Mouse (Mus musculus) megakaryocyte, embryonic 14.5 days (primary cell): ENCODE measurements around the gene 2010109A12Rik. TPM values are rescaled to one million over a fixed set of nuclear protein-coding genes. Genes with fewer than 3 reads are reported as not detected.

ENCODE experiments used
- H3K27me3 ChIP-seq: replicated peaks from 2 replicates; pipeline ENCODE3; 2012; ENCODE audit warnings: inconsistent platforms
- H3K36me3 ChIP-seq: replicated peaks from 2 replicates; pipeline ENCODE3; 2012; ENCODE audit warnings: low read length, inconsistent platforms, mixed read lengths
- H3K4me1 ChIP-seq: 2 replicates; pipeline ENCODE4 v1.6.1; 2012; ENCODE audit warnings: inconsistent platforms
- H3K4me3 ChIP-seq: replicated peaks from 2 replicates; pipeline ENCODE3; 2012; ENCODE audit warnings: moderate library complexity, mild to moderate bottlenecking, inconsistent platforms
- H3K9me3 ChIP-seq: 2 replicates; pipeline ENCODE4 v1.6.1; 2012; ENCODE audit warnings: inconsistent platforms
- FLI1 ChIP-seq: IDR thresholded peaks from 2 replicates; pipeline ENCODE4 v1.6.1; 2012; ENCODE audit warnings: low read length, inconsistent platforms, mixed read lengths
- GATA1 ChIP-seq: IDR thresholded peaks from 3 replicates; pipeline ENCODE4 v1.6.1; 2012; ENCODE audit warnings: mixed read lengths, low read length, inconsistent platforms, borderline replicate concordance
- polyA plus RNA-seq: library from polyadenylated mRNA; stranded (reverse); fragments of >175 nt; gene quantifications from 2 replicates; pipeline ENCODE4 v1.2.3, GENCODE M21; 2012; ENCODE audit warnings: low replicate concordance; ENCODE audit not compliant: insufficient read depth

The 2010109A12Rik gene
- polyA plus RNA-seq, 1 experiment, result 1.1 TPM

GRCm38 (mm10) chr5:93221661-93222060 is 15.3 kb downstream of the 2010109A12Rik start:
- H3K4me1 ChIP-seq, result peaks cover 30% of the 10 kb centered on the region
- H3K36me3 ChIP-seq, result no peaks in the 10 kb centered on the region
- peaks cover 9% of the 10 kb centered on the region for H3K27me3 ChIP-seq
- H3K4me3 ChIP-seq, result no peak overlapping the region
- H3K9me3 ChIP-seq, result no peaks in the 10 kb centered on the region
- TF ChIP-seq GATA1 (no peak), FLI1 (no peak)

GRCm38 (mm10) chr5:93224549-93224948 is 18.2 kb downstream of the 2010109A12Rik start:
- Histone ChIP-seq H3K4me1 (peaks cover 41% of the 10 kb centered on the region), H3K9me3 (no peaks in the 10 kb centered on the region), H3K27me3 (peaks cover 9% of the 10 kb centered on the region), H3K4me3 (no peak overlapping the region), H3K36me3 (no peaks in the 10 kb centered on the region)
- TF ChIP-seq GATA1, result no peak
- TF ChIP-seq FLI1, result no peak

GRCm38 (mm10) chr5:93227157-93227556 is 20.8 kb downstream of the 2010109A12Rik start:
- Histone ChIP-seq H3K9me3 (no peaks in the 10 kb centered on the region), H3K27me3 (peaks cover 9% of the 10 kb centered on the region), H3K4me3 (no peak overlapping the region), H3K36me3 (no peaks in the 10 kb centered on the region), H3K4me1 (peaks cover 62% of the 10 kb centered on the region)
- TF ChIP-seq FLI1 (no peak), GATA1 (no peak)

GRCm38 (mm10) chr5:93229527-93229926 is 23.2 kb downstream of the 2010109A12Rik start:
- TF ChIP-seq FLI1 (no peak), GATA1 (no peak)
- Histone ChIP-seq H3K27me3 (peaks cover 7% of the 10 kb centered on the region), H3K36me3 (no peaks in the 10 kb centered on the region)

GRCm38 (mm10) chr5:93231721-93232120 is 25.4 kb downstream of the 2010109A12Rik start:
- Histone ChIP-seq H3K4me1 (peaks cover 84% of the 10 kb centered on the region), H3K27me3 (no peaks in the 10 kb centered on the region), H3K9me3 (no peaks in the 10 kb centered on the region), H3K36me3 (no peaks in the 10 kb centered on the region), H3K4me3 (no peak overlapping the region)
- no peak for TF ChIP-seq GATA1
- TF ChIP-seq FLI1, result no peak

More at GRCm38 (mm10) chr5:93229527-93229926, 23.2 kb downstream of the 2010109A12Rik start:
- H3K4me1 ChIP-seq, result peaks cover 81% of the 10 kb centered on the region
- H3K4me3 ChIP-seq, result peak overlapping the region; percentile 14
- no peaks in the 10 kb centered on the region for H3K9me3 ChIP-seq

- Histone ChIP-seq H3K4me1 (peaks cover 74% of the 10 kb centered on the region), H3K27me3 (no peaks in the 10 kb centered on the region), H3K4me3 (no peak overlapping the region), H3K36me3 (no peaks in the 10 kb centered on the region), H3K9me3 (no peaks in the 10 kb centered on the region)
- TF ChIP-seq FLI1 (no peak), GATA1 (no peak)
Observed at GRCm38 (mm10) chr5:93232838-93233237, 26.5 kb downstream of the 2010109A12Rik start.

- Histone ChIP-seq H3K9me3 (no peaks in the 10 kb centered on the region), H3K36me3 (no peaks in the 10 kb centered on the region), H3K27me3 (no peaks in the 10 kb centered on the region), H3K4me3 (no peak overlapping the region), H3K4me1 (peaks cover 72% of the 10 kb centered on the region)
- TF ChIP-seq FLI1 (no peak), GATA1 (no peak)
Observed at GRCm38 (mm10) chr5:93234130-93234529, 27.8 kb downstream of the 2010109A12Rik start.

GRCm38 (mm10) chr5:93234605-93235004 is 28.3 kb downstream of the 2010109A12Rik start:
- Histone ChIP-seq H3K4me3 (no peak overlapping the region), H3K36me3 (no peaks in the 10 kb centered on the region), H3K4me1 (peaks cover 70% of the 10 kb centered on the region), H3K9me3 (no peaks in the 10 kb centered on the region), H3K27me3 (no peaks in the 10 kb centered on the region)
- TF ChIP-seq GATA1 (no peak), FLI1 (no peak)

GRCm38 (mm10) chr5:93235888-93236287 is 29.6 kb downstream of the 2010109A12Rik start:
- H3K36me3 ChIP-seq, result no peaks in the 10 kb centered on the region
- peaks cover 70% of the 10 kb centered on the region for H3K4me1 ChIP-seq
- no peaks in the 10 kb centered on the region for H3K27me3 ChIP-seq
- H3K9me3 ChIP-seq, result no peaks in the 10 kb centered on the region
- no peak overlapping the region for H3K4me3 ChIP-seq
- TF ChIP-seq GATA1 (no peak), FLI1 (no peak)

GRCm38 (mm10) chr5:93236541-93236940 is 30.2 kb downstream of the 2010109A12Rik start:
- H3K9me3 ChIP-seq, result no peaks in the 10 kb centered on the region
- no peaks in the 10 kb centered on the region for H3K36me3 ChIP-seq
- H3K27me3 ChIP-seq, result no peaks in the 10 kb centered on the region
- peaks cover 73% of the 10 kb centered on the region for H3K4me1 ChIP-seq
- no peak overlapping the region for H3K4me3 ChIP-seq
- TF ChIP-seq GATA1, result no peak
- TF ChIP-seq FLI1, result no peak
